Mouse (Mus musculus): ENCODE data around the gene Dpy30. TPM values are rescaled to one million over a fixed set of nuclear protein-coding genes. Genes with fewer than 3 reads are reported as not detected.
"Not testable (repeated sequence)": the region's sequence is repeated elsewhere in the genome, so short reads cannot be mapped to it uniquely, and the experiment has no call there.

Dpy30 gene
- polyA plus RNA-seq, 1 experiment = 57.9 TPM

DNA sequence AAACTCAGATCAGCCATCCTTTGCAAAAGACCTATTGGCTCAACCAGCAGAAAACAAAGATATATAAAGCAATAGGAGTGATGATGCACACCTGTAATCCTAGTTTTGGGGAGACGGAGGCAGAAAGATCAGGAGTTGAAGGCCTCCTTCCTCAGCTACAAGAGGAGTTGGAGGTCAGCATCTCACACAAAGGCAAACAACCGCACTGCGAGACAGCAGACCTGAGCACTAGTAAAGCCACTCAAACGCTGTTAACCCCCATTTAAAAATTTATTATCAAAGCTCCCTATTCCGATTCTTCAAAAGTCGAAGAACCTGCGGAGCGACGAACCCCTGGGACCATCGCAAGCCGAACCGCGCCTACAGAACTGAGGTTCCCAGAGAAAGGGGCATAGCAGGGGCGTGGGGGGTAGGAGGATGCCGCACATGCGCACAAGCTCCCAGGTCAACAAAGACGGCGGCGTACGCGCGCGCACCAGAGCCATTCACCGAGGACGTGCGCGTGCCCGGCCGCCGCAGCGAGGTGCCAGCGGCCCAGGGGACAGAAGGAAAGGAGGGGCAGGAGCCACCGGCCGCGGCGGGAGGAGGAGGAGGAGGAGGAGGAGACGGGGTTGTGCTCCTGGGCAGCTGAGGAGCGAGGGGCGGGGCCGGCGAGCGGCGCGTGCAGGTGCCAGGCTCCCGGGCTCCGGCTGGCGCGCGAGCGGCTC, 14.6 kb upstream of the Dpy30 start:
- H3ac ChIP-seq (ENCODE audit: control insufficient read depth, insufficient read length) = peak overlapping the region; percentile 87
- TF ChIP-seq USF1 (IDR thresholded peaks at IDR 0.05; ENCODE audit: low read depth) (no peak), CEBPB (IDR thresholded peaks at IDR 0.05; ENCODE audit: insufficient read depth, poor library complexity, severe bottlenecking) (no peak), TCF3 (IDR thresholded peaks at IDR 0.05; ENCODE audit: insufficient read length, low read depth) (no peak), MAX (IDR thresholded peaks at IDR 0.05; ENCODE audit: low read depth) (no peak), SRF (IDR thresholded peaks at IDR 0.05; ENCODE audit: control insufficient read depth, insufficient read length, low read depth) (no peak), E2F4 (IDR thresholded peaks at IDR 0.05; ENCODE audit: insufficient read depth) (no peak), MYOD1 (IDR thresholded peaks at IDR 0.05; ENCODE audit: control insufficient read depth in 1 of 3, insufficient read length in 2 of 3, low read depth in 2 of 3) (peak in 1 of 3 experiments; percentile 48), REST (IDR thresholded peaks at IDR 0.05; ENCODE audit: insufficient read depth, insufficient read length) (no peak), TCF12 (IDR thresholded peaks at IDR 0.05; ENCODE audit: insufficient read depth, poor library complexity, severe bottlenecking) (no peak), POLR2A (IDR thresholded peaks at IDR 0.05; ENCODE audit: insufficient read length, low read depth) (peak; percentile 61), MYOG (IDR thresholded peaks at IDR 0.05; ENCODE audit: control insufficient read depth in 1 of 3, insufficient read depth in 1 of 3, insufficient read length in 2 of 3, low read depth in 2 of 3) (peak in 1 of 3 experiments; percentile 19), POLR2AphosphoS2 (IDR thresholded peaks at IDR 0.05; ENCODE audit: insufficient read length, low read depth) (peak; percentile 76)

DNA sequence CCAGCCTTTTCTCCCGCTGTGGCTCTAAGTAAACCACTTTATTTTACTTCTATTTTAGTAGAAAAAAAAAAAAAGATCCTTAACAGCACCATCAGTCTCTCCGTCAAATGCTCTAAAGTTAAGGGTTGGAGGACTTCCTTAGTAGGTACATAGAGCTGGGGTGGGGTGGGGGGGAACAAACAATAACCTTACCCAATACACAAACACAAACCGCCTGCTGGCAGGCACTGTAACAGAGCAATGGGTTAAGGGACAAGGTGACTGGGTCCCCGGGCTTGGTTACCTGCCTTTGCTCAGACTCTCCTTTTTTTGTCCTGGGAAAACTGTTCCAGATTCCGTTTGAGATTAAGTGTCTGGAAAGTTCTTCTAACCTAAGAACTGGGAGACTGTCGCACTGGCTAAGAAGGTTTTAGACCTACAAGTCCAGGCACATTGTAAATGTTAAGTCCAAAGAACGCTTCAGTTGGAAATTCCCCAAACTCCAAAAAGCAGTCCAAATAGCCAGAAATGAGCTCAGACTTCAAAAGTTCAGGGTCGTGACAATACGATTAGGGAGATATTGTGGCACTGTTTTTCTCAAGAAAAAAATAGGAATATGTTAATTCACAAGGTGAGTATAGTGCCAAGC, 7.4 kb upstream of the Dpy30 start:
- Histone ChIP-seq H3K27me3 (ENCODE audit: control insufficient read depth, insufficient read depth, insufficient read length) (no peaks in the 10 kb centered on the region), H3K4me3 (no peak overlapping the region), H3K79me2 (ENCODE audit: control insufficient read depth, insufficient read depth) (no peaks in the 10 kb centered on the region), H3K36me3 (ENCODE audit: control insufficient read depth, insufficient read depth) (no peaks in the 10 kb centered on the region), H3K4me2 (ENCODE audit: low read depth) (no peak overlapping the region), H3ac (ENCODE audit: control insufficient read depth, insufficient read length) (no peak overlapping the region)
- TF ChIP-seq REST (IDR thresholded peaks at IDR 0.05; ENCODE audit: insufficient read depth, insufficient read length) (no peak), POLR2AphosphoS2 (IDR thresholded peaks at IDR 0.05; ENCODE audit: insufficient read length, low read depth) (no peak), E2F4 (IDR thresholded peaks at IDR 0.05; ENCODE audit: insufficient read depth) (no peak), SRF (IDR thresholded peaks at IDR 0.05; ENCODE audit: control insufficient read depth, insufficient read length, low read depth) (no peak), MAX (IDR thresholded peaks at IDR 0.05; ENCODE audit: low read depth) (no peak)

More for the DNA sequence above, 14.6 kb upstream of the Dpy30 start:
- peak overlapping the region; percentile 97 for H3K4me2 ChIP-seq (ENCODE audit: low read depth)
- peaks cover 29% of the 10 kb centered on the region for H3K79me2 ChIP-seq (ENCODE audit: control insufficient read depth, insufficient read depth)
- no peaks in the 10 kb centered on the region for H3K36me3 ChIP-seq (ENCODE audit: control insufficient read depth, insufficient read depth)
- H3K4me3 ChIP-seq = peak overlapping the region; percentile 51
- no peaks in the 10 kb centered on the region for H3K27me3 ChIP-seq (ENCODE audit: control insufficient read depth, insufficient read depth, insufficient read length)

DNA sequence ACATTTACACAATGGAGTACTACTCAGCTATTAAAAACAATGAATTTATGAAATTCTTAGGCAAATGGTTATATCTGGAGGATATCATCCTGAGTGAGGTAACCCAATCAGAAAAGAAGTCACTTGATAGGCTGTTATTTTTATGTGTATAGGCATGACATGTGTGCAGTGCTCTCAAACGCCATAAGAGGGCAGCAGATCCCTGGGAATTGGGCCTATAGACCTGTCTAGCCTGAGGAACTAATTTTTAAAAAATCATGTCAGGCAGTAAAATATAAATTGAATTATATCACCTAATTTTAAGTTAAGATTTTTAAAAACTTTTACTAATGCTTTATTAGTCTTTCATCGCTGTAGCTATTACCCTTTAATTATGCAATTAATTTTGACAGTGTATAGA, 4.4 kb upstream of the Dpy30 start:
- not testable (repeated sequence) for H3K4me3 ChIP-seq; H3K27me3 ChIP-seq (ENCODE audit: control insufficient read depth, insufficient read depth, insufficient read length); H3ac ChIP-seq (ENCODE audit: control insufficient read depth, insufficient read length); H3K79me2 ChIP-seq (ENCODE audit: control insufficient read depth, insufficient read depth); H3K36me3 ChIP-seq (ENCODE audit: control insufficient read depth, insufficient read depth); H3K4me2 ChIP-seq (ENCODE audit: low read depth)

GRCm38 (mm10) chr17:74327195-74327594, 3.5 kb upstream of the Dpy30 start:
- H3K36me3 ChIP-seq (ENCODE audit: control insufficient read depth, insufficient read depth); H3K27me3 ChIP-seq (ENCODE audit: control insufficient read depth, insufficient read depth, insufficient read length); H3ac ChIP-seq (ENCODE audit: control insufficient read depth, insufficient read length); H3K79me2 ChIP-seq (ENCODE audit: control insufficient read depth, insufficient read depth); H3K4me2 ChIP-seq (ENCODE audit: low read depth); H3K4me3 ChIP-seq: not testable (repeated sequence)

DNA sequence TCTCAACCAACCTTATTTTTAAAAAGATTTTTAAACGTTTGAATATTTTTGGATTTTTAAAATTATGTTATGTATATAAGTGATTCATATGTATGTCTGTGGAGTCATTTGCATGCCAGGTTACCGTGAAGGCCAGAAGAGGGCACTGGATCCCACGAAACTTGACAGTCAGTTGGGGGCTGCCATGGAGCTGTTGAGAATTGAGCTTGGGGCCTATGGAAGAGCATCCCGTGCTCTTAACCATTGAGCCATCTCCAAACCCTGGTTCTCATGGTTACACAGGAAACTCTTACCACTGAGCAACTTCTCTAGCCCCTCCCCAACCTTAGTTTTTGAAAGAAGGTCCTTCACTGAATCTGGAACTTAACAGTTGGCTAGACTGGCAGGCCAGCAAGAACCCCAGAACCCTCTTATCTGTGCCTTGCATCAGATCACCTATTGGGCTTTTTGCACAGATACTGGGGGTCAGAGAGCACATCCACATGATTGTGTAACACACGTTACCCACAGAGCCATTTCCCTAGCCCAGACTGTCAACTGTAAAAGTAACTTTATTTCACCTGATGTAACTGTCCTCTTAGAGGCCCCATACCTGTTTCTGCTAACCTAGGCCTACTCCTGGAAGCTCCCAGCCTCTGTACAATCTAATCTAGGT, 1.2 kb downstream of the Dpy30 start:
- H3K4me2 ChIP-seq (ENCODE audit: low read depth) = no peak overlapping the region
- H3K4me3 ChIP-seq = no peak overlapping the region

More for the DNA sequence above, 1.2 kb downstream of the Dpy30 start:
- Histone ChIP-seq H3K79me2 (ENCODE audit: control insufficient read depth, insufficient read depth) (no peaks in the 10 kb centered on the region), H3K36me3 (ENCODE audit: control insufficient read depth, insufficient read depth) (no peaks in the 10 kb centered on the region), H3K27me3 (ENCODE audit: control insufficient read depth, insufficient read depth, insufficient read length) (no peaks in the 10 kb centered on the region), H3ac (ENCODE audit: control insufficient read depth, insufficient read length) (no peak overlapping the region)
- no peak for TF ChIP-seq CEBPB (IDR thresholded peaks at IDR 0.05; ENCODE audit: insufficient read depth, poor library complexity, severe bottlenecking)
- TF ChIP-seq MAX (IDR thresholded peaks at IDR 0.05; ENCODE audit: low read depth) = no peak
- TF ChIP-seq POLR2A (IDR thresholded peaks at IDR 0.05; ENCODE audit: insufficient read length, low read depth) = no peak
- no peak for TF ChIP-seq REST (IDR thresholded peaks at IDR 0.05; ENCODE audit: insufficient read depth, insufficient read length)
- no peak for TF ChIP-seq POLR2AphosphoS2 (IDR thresholded peaks at IDR 0.05; ENCODE audit: insufficient read length, low read depth)
- no peak for TF ChIP-seq MYOD1 (IDR thresholded peaks at IDR 0.05; ENCODE audit: control insufficient read depth in 1 of 3, insufficient read length in 2 of 3, low read depth in 2 of 3)
- TF ChIP-seq MYOG (IDR thresholded peaks at IDR 0.05; ENCODE audit: control insufficient read depth in 1 of 3, insufficient read depth in 1 of 3, insufficient read length in 2 of 3, low read depth in 2 of 3) = no peak
- TF ChIP-seq TCF12 (IDR thresholded peaks at IDR 0.05; ENCODE audit: insufficient read depth, poor library complexity, severe bottlenecking) = no peak
- no peak for TF ChIP-seq TCF3 (IDR thresholded peaks at IDR 0.05; ENCODE audit: insufficient read length, low read depth)
- no peak for TF ChIP-seq SRF (IDR thresholded peaks at IDR 0.05; ENCODE audit: control insufficient read depth, insufficient read length, low read depth)
- TF ChIP-seq E2F4 (IDR thresholded peaks at IDR 0.05; ENCODE audit: insufficient read depth) = no peak
